Mouse (Mus musculus) E14TG2a.4 (cell line): ENCODE results near the gene Zdbf2.

Source experiments
- CTCF ChIP-seq: conservative IDR thresholded peaks from 2 replicates; pipeline ENCODE4 v1.5.1; 2014; ENCODE audit warnings: low read length
- POU5F1 ChIP-seq: IDR thresholded peaks from 2 replicates; pipeline ENCODE4 v1.6.1; 2014; ENCODE audit warnings: low read length, borderline replicate concordance

DNA sequence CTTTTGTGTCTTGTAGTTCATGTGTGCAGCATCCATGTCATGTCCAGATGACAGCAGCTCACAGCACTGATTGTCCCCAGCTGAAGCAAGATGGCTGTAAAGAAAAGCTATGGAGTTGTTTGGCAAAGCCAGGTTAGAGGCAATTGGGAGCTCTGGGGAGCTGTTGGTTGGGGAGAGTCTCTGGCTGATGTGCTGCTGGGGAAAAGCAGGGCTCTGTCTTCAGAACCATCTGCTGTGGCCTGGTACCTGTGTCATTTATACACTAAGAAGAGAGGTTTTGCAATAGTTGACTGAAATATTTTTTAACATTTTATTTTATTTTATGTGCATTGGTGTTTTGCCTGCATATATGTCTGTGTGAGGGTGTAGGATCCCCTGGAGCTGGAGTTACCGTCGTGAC is 14.6 kb upstream of the Zdbf2 start:
- no peak for TF ChIP-seq CTCF
- no peak for TF ChIP-seq POU5F1
